Mouse (Mus musculus): ENCODE measurements around the gene Hyls1. TPM values are rescaled to one million over a fixed set of nuclear protein-coding genes. Genes with fewer than 3 reads are reported as not detected.

The Hyls1 gene
- polyA plus RNA-seq, 1 experiment = 5.1 TPM

DNA sequence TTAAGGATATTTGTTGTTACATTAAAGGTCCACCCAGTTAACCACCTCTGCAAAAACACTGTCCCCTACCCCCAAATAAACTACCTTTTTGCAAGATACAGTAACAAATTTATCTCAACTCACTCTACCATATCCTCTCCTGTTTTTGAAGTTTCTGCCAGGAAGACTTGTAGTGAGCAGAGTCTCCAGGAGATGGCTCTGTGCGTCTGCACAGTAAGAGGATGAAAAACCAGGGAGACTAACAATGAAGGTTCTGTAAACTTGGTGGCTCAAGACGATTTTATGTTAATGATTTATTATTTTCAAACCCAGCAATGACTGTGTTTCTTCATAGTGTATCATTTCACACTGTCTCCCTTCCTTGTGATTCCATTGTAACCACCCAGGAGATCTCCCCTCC lies 22.7 kb upstream of the Hyls1 start:
- Histone ChIP-seq H3K4me2 (ENCODE audit: low read depth) (no peak overlapping the region), H3K27me3 (ENCODE audit: control insufficient read depth, insufficient read depth, insufficient read length) (peaks cover 8% of the 10 kb centered on the region), H3K36me3 (ENCODE audit: control insufficient read depth, insufficient read depth) (no peaks in the 10 kb centered on the region), H3K79me2 (ENCODE audit: control insufficient read depth, insufficient read depth) (no peaks in the 10 kb centered on the region), H3K4me3 (no peak overlapping the region), H3ac (ENCODE audit: control insufficient read depth, insufficient read length) (no peak overlapping the region)
- no peak for TF ChIP-seq SRF (IDR thresholded peaks at IDR 0.05; ENCODE audit: control insufficient read depth, insufficient read length, low read depth)
- no peak for TF ChIP-seq REST (IDR thresholded peaks at IDR 0.05; ENCODE audit: insufficient read depth, insufficient read length)
- no peak for TF ChIP-seq TCF3 (IDR thresholded peaks at IDR 0.05; ENCODE audit: insufficient read length, low read depth)
- TF ChIP-seq POLR2AphosphoS2 (IDR thresholded peaks at IDR 0.05; ENCODE audit: insufficient read length, low read depth) = no peak
- TF ChIP-seq E2F4 (IDR thresholded peaks at IDR 0.05; ENCODE audit: insufficient read depth) = no peak
- no peak for TF ChIP-seq MAX (IDR thresholded peaks at IDR 0.05; ENCODE audit: low read depth)
- no peak for TF ChIP-seq CEBPB (IDR thresholded peaks at IDR 0.05; ENCODE audit: insufficient read depth, poor library complexity, severe bottlenecking)
- TF ChIP-seq MYOD1 (IDR thresholded peaks at IDR 0.05; ENCODE audit: control insufficient read depth in 1 of 3, insufficient read length in 2 of 3, low read depth in 2 of 3) = no peak
- TF ChIP-seq POLR2A (IDR thresholded peaks at IDR 0.05; ENCODE audit: insufficient read length, low read depth) = no peak
- TF ChIP-seq USF1 (IDR thresholded peaks at IDR 0.05; ENCODE audit: low read depth) = no peak
- no peak for TF ChIP-seq MYOG (IDR thresholded peaks at IDR 0.05; ENCODE audit: control insufficient read depth in 1 of 3, insufficient read depth in 1 of 3, insufficient read length in 2 of 3, low read depth in 2 of 3)
- TF ChIP-seq TCF12 (IDR thresholded peaks at IDR 0.05; ENCODE audit: insufficient read depth, poor library complexity, severe bottlenecking) = no peak

DNA sequence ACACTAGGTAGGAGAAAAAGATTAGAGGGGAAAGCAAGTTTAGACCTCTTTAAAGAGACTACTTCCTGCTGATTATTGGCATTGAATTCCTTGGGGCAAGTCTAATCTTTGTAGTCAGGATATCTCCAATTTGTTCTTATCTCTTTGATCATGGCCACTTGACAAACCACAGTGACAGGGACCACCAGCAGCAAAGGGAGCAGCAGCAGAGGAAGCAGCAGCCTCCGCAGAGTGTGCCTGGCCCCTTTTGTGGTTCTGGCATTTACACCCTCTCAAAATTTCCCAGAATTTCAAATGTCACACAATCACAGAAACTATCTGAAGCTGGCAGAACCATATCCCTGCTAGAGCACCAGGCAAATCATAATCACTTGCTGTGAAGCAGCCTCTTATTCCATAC lies 17.5 kb upstream of the Hyls1 start:
- no peak overlapping the region for H3K4me3 ChIP-seq
- no peak overlapping the region for H3K4me2 ChIP-seq (ENCODE audit: low read depth)
- no peaks in the 10 kb centered on the region for H3K79me2 ChIP-seq (ENCODE audit: control insufficient read depth, insufficient read depth)
- TF ChIP-seq TCF3 (IDR thresholded peaks at IDR 0.05; ENCODE audit: insufficient read length, low read depth) = no peak
- TF ChIP-seq USF1 (IDR thresholded peaks at IDR 0.05; ENCODE audit: low read depth) = no peak
- no peak for TF ChIP-seq POLR2A (IDR thresholded peaks at IDR 0.05; ENCODE audit: insufficient read length, low read depth)
- no peak for TF ChIP-seq SRF (IDR thresholded peaks at IDR 0.05; ENCODE audit: control insufficient read depth, insufficient read length, low read depth)
- no peak for TF ChIP-seq POLR2AphosphoS2 (IDR thresholded peaks at IDR 0.05; ENCODE audit: insufficient read length, low read depth)
- TF ChIP-seq MAX (IDR thresholded peaks at IDR 0.05; ENCODE audit: low read depth) = no peak
- TF ChIP-seq CEBPB (IDR thresholded peaks at IDR 0.05; ENCODE audit: insufficient read depth, poor library complexity, severe bottlenecking) = no peak
- TF ChIP-seq REST (IDR thresholded peaks at IDR 0.05; ENCODE audit: insufficient read depth, insufficient read length) = no peak
- no peak for TF ChIP-seq MYOD1 (IDR thresholded peaks at IDR 0.05; ENCODE audit: control insufficient read depth in 1 of 3, insufficient read length in 2 of 3, low read depth in 2 of 3)
- TF ChIP-seq MYOG (IDR thresholded peaks at IDR 0.05; ENCODE audit: control insufficient read depth in 1 of 3, insufficient read depth in 1 of 3, insufficient read length in 2 of 3, low read depth in 2 of 3) = no peak
- no peak for TF ChIP-seq E2F4 (IDR thresholded peaks at IDR 0.05; ENCODE audit: insufficient read depth)
- no peak for TF ChIP-seq TCF12 (IDR thresholded peaks at IDR 0.05; ENCODE audit: insufficient read depth, poor library complexity, severe bottlenecking)
- H3ac ChIP-seq (ENCODE audit: control insufficient read depth, insufficient read length) = no peak overlapping the region
- peaks cover 8% of the 10 kb centered on the region for H3K27me3 ChIP-seq (ENCODE audit: control insufficient read depth, insufficient read depth, insufficient read length)
- no peaks in the 10 kb centered on the region for H3K36me3 ChIP-seq (ENCODE audit: control insufficient read depth, insufficient read depth)

DNA sequence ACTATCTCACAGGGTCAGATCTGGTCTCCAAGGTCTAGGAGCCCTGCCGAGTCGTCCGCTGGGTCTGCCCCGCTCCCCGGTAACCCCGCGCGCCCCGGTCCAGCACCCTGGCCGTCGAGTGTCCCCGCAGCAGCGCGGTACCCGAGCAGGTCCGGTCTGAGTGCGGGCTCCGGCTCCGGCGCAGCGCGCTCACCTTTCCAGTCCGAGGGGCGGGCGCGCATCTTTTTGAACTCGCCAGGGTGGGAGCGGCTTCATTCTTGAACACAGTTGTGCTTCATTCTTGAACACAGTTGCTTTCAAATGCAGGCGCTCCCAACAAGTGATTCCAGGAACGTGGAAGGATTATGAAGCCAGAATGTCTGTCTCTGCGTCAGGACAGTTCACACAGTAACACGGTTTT lies 4.2 kb upstream of the Hyls1 start:
- Histone ChIP-seq H3K79me2 (ENCODE audit: control insufficient read depth, insufficient read depth) (peaks cover 4% of the 10 kb centered on the region), H3K27me3 (ENCODE audit: control insufficient read depth, insufficient read depth, insufficient read length) (no peaks in the 10 kb centered on the region), H3ac (ENCODE audit: control insufficient read depth, insufficient read length) (no peak overlapping the region), H3K4me3 (no peak overlapping the region), H3K4me2 (ENCODE audit: low read depth) (no peak overlapping the region), H3K36me3 (ENCODE audit: control insufficient read depth, insufficient read depth) (no peaks in the 10 kb centered on the region)
- no peak for TF ChIP-seq USF1 (IDR thresholded peaks at IDR 0.05; ENCODE audit: low read depth)
- no peak for TF ChIP-seq MYOD1 (IDR thresholded peaks at IDR 0.05; ENCODE audit: control insufficient read depth in 1 of 3, insufficient read length in 2 of 3, low read depth in 2 of 3)
- TF ChIP-seq TCF12 (IDR thresholded peaks at IDR 0.05; ENCODE audit: insufficient read depth, poor library complexity, severe bottlenecking) = no peak
- no peak for TF ChIP-seq TCF3 (IDR thresholded peaks at IDR 0.05; ENCODE audit: insufficient read length, low read depth)
- TF ChIP-seq POLR2A (IDR thresholded peaks at IDR 0.05; ENCODE audit: insufficient read length, low read depth) = no peak
- no peak for TF ChIP-seq MAX (IDR thresholded peaks at IDR 0.05; ENCODE audit: low read depth)
- no peak for TF ChIP-seq MYOG (IDR thresholded peaks at IDR 0.05; ENCODE audit: control insufficient read depth in 1 of 3, insufficient read depth in 1 of 3, insufficient read length in 2 of 3, low read depth in 2 of 3)
- TF ChIP-seq SRF (IDR thresholded peaks at IDR 0.05; ENCODE audit: control insufficient read depth, insufficient read length, low read depth) = no peak
- no peak for TF ChIP-seq POLR2AphosphoS2 (IDR thresholded peaks at IDR 0.05; ENCODE audit: insufficient read length, low read depth)
- no peak for TF ChIP-seq REST (IDR thresholded peaks at IDR 0.05; ENCODE audit: insufficient read depth, insufficient read length)
- no peak for TF ChIP-seq CEBPB (IDR thresholded peaks at IDR 0.05; ENCODE audit: insufficient read depth, poor library complexity, severe bottlenecking)
- TF ChIP-seq E2F4 (IDR thresholded peaks at IDR 0.05; ENCODE audit: insufficient read depth) = no peak

DNA sequence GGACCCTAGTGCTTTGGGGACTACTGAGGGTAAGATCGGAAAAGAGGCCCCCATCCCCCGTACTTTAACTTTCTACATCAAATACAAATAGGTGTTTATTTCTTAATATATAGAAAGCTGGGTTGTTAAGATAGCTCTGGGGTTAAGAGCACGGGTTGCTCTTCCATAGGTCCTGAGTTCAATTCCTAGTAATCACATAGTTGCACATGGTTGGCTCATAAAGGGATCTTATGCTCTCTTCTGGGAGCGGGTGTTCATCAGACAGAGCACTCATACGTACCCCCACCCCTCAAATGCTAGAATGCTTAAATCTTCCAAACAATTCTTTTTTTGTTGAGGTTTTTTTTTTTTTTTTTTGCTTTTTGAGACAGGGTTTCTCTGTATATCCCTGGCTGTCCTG lies 465 bp upstream of the Hyls1 start:
- Histone ChIP-seq H3K4me3 (peak overlapping the region; percentile 88), H3ac (ENCODE audit: control insufficient read depth, insufficient read length) (no peak overlapping the region), H3K79me2 (ENCODE audit: control insufficient read depth, insufficient read depth) (peaks cover 35% of the 10 kb centered on the region), H3K4me2 (ENCODE audit: low read depth) (peak overlapping the region; percentile 84), H3K27me3 (ENCODE audit: control insufficient read depth, insufficient read depth, insufficient read length) (no peaks in the 10 kb centered on the region), H3K36me3 (ENCODE audit: control insufficient read depth, insufficient read depth) (peaks cover 22% of the 10 kb centered on the region)
- TF ChIP-seq USF1 (IDR thresholded peaks at IDR 0.05; ENCODE audit: low read depth) = no peak
- TF ChIP-seq CEBPB (IDR thresholded peaks at IDR 0.05; ENCODE audit: insufficient read depth, poor library complexity, severe bottlenecking) = peak; percentile 53; the same call in 1 of the 2 replicates

DNA sequence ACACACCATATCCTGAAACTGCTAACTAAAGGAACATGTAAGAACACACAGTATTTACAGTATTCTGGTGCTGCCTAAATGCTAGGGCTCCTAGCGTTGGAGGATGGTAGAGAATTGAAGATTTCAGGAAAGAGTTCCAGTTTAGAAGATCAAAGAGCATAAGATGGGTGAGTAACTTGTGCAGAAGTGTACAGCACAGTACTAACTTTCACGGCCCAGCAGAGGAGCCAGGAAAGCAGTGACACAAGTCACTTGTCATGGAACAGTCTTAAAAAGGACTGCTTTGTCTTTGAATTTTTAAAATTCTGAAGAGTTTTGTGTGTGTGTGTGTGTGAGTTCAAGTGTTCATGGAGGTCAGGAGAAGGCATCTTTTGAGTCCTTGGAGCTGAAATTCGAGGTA lies 2.2 kb downstream of the Hyls1 start:
- TF ChIP-seq MYOG (IDR thresholded peaks at IDR 0.05; ENCODE audit: control insufficient read depth in 1 of 3, insufficient read depth in 1 of 3, insufficient read length in 2 of 3, low read depth in 2 of 3) = no peak
- TF ChIP-seq E2F4 (IDR thresholded peaks at IDR 0.05; ENCODE audit: insufficient read depth) = no peak
- no peak for TF ChIP-seq REST (IDR thresholded peaks at IDR 0.05; ENCODE audit: insufficient read depth, insufficient read length)
- TF ChIP-seq TCF3 (IDR thresholded peaks at IDR 0.05; ENCODE audit: insufficient read length, low read depth) = no peak
- no peak for TF ChIP-seq USF1 (IDR thresholded peaks at IDR 0.05; ENCODE audit: low read depth)
- no peak for TF ChIP-seq POLR2A (IDR thresholded peaks at IDR 0.05; ENCODE audit: insufficient read length, low read depth)
- TF ChIP-seq SRF (IDR thresholded peaks at IDR 0.05; ENCODE audit: control insufficient read depth, insufficient read length, low read depth) = no peak
- TF ChIP-seq MYOD1 (IDR thresholded peaks at IDR 0.05; ENCODE audit: control insufficient read depth in 1 of 3, insufficient read length in 2 of 3, low read depth in 2 of 3) = no peak
- TF ChIP-seq MAX (IDR thresholded peaks at IDR 0.05; ENCODE audit: low read depth) = no peak
- TF ChIP-seq POLR2AphosphoS2 (IDR thresholded peaks at IDR 0.05; ENCODE audit: insufficient read length, low read depth) = no peak
- TF ChIP-seq TCF12 (IDR thresholded peaks at IDR 0.05; ENCODE audit: insufficient read depth, poor library complexity, severe bottlenecking) = no peak
- H3K4me3 ChIP-seq = no peak overlapping the region
- no peak overlapping the region for H3ac ChIP-seq (ENCODE audit: control insufficient read depth, insufficient read length)
- H3K4me2 ChIP-seq (ENCODE audit: low read depth) = peak overlapping the region; percentile 80
- peaks cover 47% of the 10 kb centered on the region for H3K36me3 ChIP-seq (ENCODE audit: control insufficient read depth, insufficient read depth)
- no peaks in the 10 kb centered on the region for H3K27me3 ChIP-seq (ENCODE audit: control insufficient read depth, insufficient read depth, insufficient read length)
- peaks cover 62% of the 10 kb centered on the region for H3K79me2 ChIP-seq (ENCODE audit: control insufficient read depth, insufficient read depth)
